Mouse (Mus musculus): ENCODE results near the gene Olfr968. TPM values are rescaled to one million over a fixed set of nuclear protein-coding genes. Genes with fewer than 3 reads are reported as not detected.

The Olfr968 gene
- polyA plus RNA-seq (2014; fragmentation: Nextera tagmentation; extraction: Ambion mirVana), result not detected in 2 replicates

GRCm38 (mm10) chr9:39783153-39783552 lies at the start of gene Olfr968:
TSS of gene Olfr968 (minus strand) at chr9:39783253.
- DNase-seq (ENCODE audit: low spot score), result no peak
- H3K9me3 ChIP-seq (ENCODE audit: control insufficient read depth, low read length), result no peaks in the 10 kb centered on the region
- no peak within 1 kb of the TSS for H3K4me3 ChIP-seq (ENCODE audit: low read depth, low read length)
- no peak within 1 kb of the TSS for H3K4me2 ChIP-seq
- H3K9ac ChIP-seq (ENCODE audit: low read depth, low read length), result no peak within 1 kb of the TSS
- no peak for ATAC-seq (replicated peaks; ENCODE audit: low FRiP score)
- no peaks in the 10 kb centered on the region for H3K36me3 ChIP-seq (ENCODE audit: control insufficient read depth, insufficient read depth, low read length)
- H3K27me3 ChIP-seq (replicated peaks; ENCODE audit: control insufficient read depth, insufficient read depth, low read length), result no peaks in the 10 kb centered on the region
- H3K4me1 ChIP-seq (replicated peaks; ENCODE audit: control insufficient read depth, insufficient read depth, low read length), result no peaks in the 10 kb centered on the region
- WGBS, result 73% methylated on average over 1 of the region's 1 CpGs
- no peak within 1 kb of the TSS for H3K27ac ChIP-seq (ENCODE audit: low read depth, low read length)

- H3K9me3 ChIP-seq (ENCODE audit: control insufficient read depth, low read length), result no peaks in the 10 kb centered on the region
- H3K27ac ChIP-seq (ENCODE audit: low read depth, low read length), result no peak within 1 kb of the TSS
- no peaks in the 10 kb centered on the region for H3K36me3 ChIP-seq (ENCODE audit: control insufficient read depth, insufficient read depth, low read length)
- H3K4me3 ChIP-seq (ENCODE audit: low read depth, low read length), result no peak within 1 kb of the TSS
- H3K4me1 ChIP-seq (replicated peaks; ENCODE audit: control insufficient read depth, insufficient read depth, low read length), result no peaks in the 10 kb centered on the region
- WGBS, result 72% methylated on average over 4 of the region's 4 CpGs
- no peak for DNase-seq (ENCODE audit: low spot score)
- H3K4me2 ChIP-seq, result no peak within 1 kb of the TSS
- no peak for ATAC-seq (replicated peaks; ENCODE audit: low FRiP score)
- H3K9ac ChIP-seq (ENCODE audit: low read depth, low read length), result no peak within 1 kb of the TSS
- H3K27me3 ChIP-seq (replicated peaks; ENCODE audit: control insufficient read depth, insufficient read depth, low read length), result no peaks in the 10 kb centered on the region
These were observed 25.5 kb upstream of the Olfr968 start, which contains the start of gene Olfr970 for GRCm38 (mm10) chr9:39808560-39808959. TSS of gene Olfr970 (plus strand) at chr9:39808860.

GRCm38 (mm10) chr9:39790558-39790957 lies 7.5 kb upstream of the Olfr968 start, which contains the start of gene Olfr969:
TSS of gene Olfr969 (plus strand) at chr9:39790945.
- H3K4me1 ChIP-seq (replicated peaks; ENCODE audit: control insufficient read depth, insufficient read depth, low read length), result no peaks in the 10 kb centered on the region
- WGBS, result 65% methylated on average over 2 of the region's 2 CpGs
- ATAC-seq (replicated peaks; ENCODE audit: low FRiP score) (no peak), DNase-seq (ENCODE audit: low spot score) (no peak)
- no peaks in the 10 kb centered on the region for H3K27me3 ChIP-seq (replicated peaks; ENCODE audit: control insufficient read depth, insufficient read depth, low read length)
- no peak within 1 kb of the TSS for H3K4me3 ChIP-seq (ENCODE audit: low read depth, low read length)
- H3K4me2 ChIP-seq, result no peak within 1 kb of the TSS
- no peaks in the 10 kb centered on the region for H3K9me3 ChIP-seq (ENCODE audit: control insufficient read depth, low read length)
- no peak within 1 kb of the TSS for H3K27ac ChIP-seq (ENCODE audit: low read depth, low read length)
- H3K9ac ChIP-seq (ENCODE audit: low read depth, low read length), result no peak within 1 kb of the TSS
- H3K36me3 ChIP-seq (ENCODE audit: control insufficient read depth, insufficient read depth, low read length), result no peaks in the 10 kb centered on the region

- no peak for DNase-seq (ENCODE audit: low spot score)
- no peaks in the 10 kb centered on the region for H3K27me3 ChIP-seq (replicated peaks; ENCODE audit: control insufficient read depth, insufficient read depth, low read length)
- WGBS, result 85% methylated on average over 1 of the region's 1 CpGs
- H3K27ac ChIP-seq (ENCODE audit: low read depth, low read length), result no peak overlapping the region
- ATAC-seq (replicated peaks; ENCODE audit: low FRiP score), result no peak
- no peaks in the 10 kb centered on the region for H3K9me3 ChIP-seq (ENCODE audit: control insufficient read depth, low read length)
- H3K9ac ChIP-seq (ENCODE audit: low read depth, low read length), result no peak overlapping the region
- H3K4me2 ChIP-seq, result no peak overlapping the region
- no peaks in the 10 kb centered on the region for H3K4me1 ChIP-seq (replicated peaks; ENCODE audit: control insufficient read depth, insufficient read depth, low read length)
- H3K36me3 ChIP-seq (ENCODE audit: control insufficient read depth, insufficient read depth, low read length), result no peaks in the 10 kb centered on the region
- H3K4me3 ChIP-seq (ENCODE audit: low read depth, low read length), result no peak overlapping the region
These were observed 36.6 kb downstream of the Olfr968 start for GRCm38 (mm10) chr9:39746428-39746827.

GRCm38 (mm10) chr9:39745949-39746348 lies 37.1 kb downstream of the Olfr968 start, which contains the start of gene Olfr967:
TSS of gene Olfr967 (plus strand) at chr9:39746249.
- Histone ChIP-seq H3K36me3 (ENCODE audit: control insufficient read depth, insufficient read depth, low read length) (no peaks in the 10 kb centered on the region), H3K9ac (ENCODE audit: low read depth, low read length) (no peak within 1 kb of the TSS), H3K27ac (ENCODE audit: low read depth, low read length) (no peak within 1 kb of the TSS), H3K4me3 (ENCODE audit: low read depth, low read length) (no peak within 1 kb of the TSS), H3K27me3 (replicated peaks; ENCODE audit: control insufficient read depth, insufficient read depth, low read length) (no peaks in the 10 kb centered on the region), H3K4me2 (no peak within 1 kb of the TSS), H3K4me1 (replicated peaks; ENCODE audit: control insufficient read depth, insufficient read depth, low read length) (no peaks in the 10 kb centered on the region), H3K9me3 (ENCODE audit: control insufficient read depth, low read length) (no peaks in the 10 kb centered on the region)
- ATAC-seq (replicated peaks; ENCODE audit: low FRiP score) (no peak), DNase-seq (ENCODE audit: low spot score) (no peak)

- no peak overlapping the region for H3K9ac ChIP-seq (ENCODE audit: low read depth, low read length)
- WGBS, result 91% methylated on average over 1 of the region's 1 CpGs
- H3K4me1 ChIP-seq (replicated peaks; ENCODE audit: control insufficient read depth, insufficient read depth, low read length), result no peaks in the 10 kb centered on the region
- H3K36me3 ChIP-seq (ENCODE audit: control insufficient read depth, insufficient read depth, low read length), result no peaks in the 10 kb centered on the region
- H3K27ac ChIP-seq (ENCODE audit: low read depth, low read length), result no peak overlapping the region
- no peak for ATAC-seq (replicated peaks; ENCODE audit: low FRiP score)
- no peak overlapping the region for H3K4me2 ChIP-seq
- no peaks in the 10 kb centered on the region for H3K9me3 ChIP-seq (ENCODE audit: control insufficient read depth, low read length)
- no peak for DNase-seq (ENCODE audit: low spot score)
- no peak overlapping the region for H3K4me3 ChIP-seq (ENCODE audit: low read depth, low read length)
- no peaks in the 10 kb centered on the region for H3K27me3 ChIP-seq (replicated peaks; ENCODE audit: control insufficient read depth, insufficient read depth, low read length)
These were observed 42.3 kb downstream of the Olfr968 start for GRCm38 (mm10) chr9:39740741-39741140.

GRCm38 (mm10) chr9:39730678-39731077 lies 52.4 kb downstream of the Olfr968 start, which contains the start of gene Olfr150:
TSS of gene Olfr150 (plus strand) at chr9:39730978.
- Histone ChIP-seq H3K4me2 (no peak within 1 kb of the TSS), H3K4me1 (replicated peaks; ENCODE audit: control insufficient read depth, insufficient read depth, low read length) (no peaks in the 10 kb centered on the region), H3K9me3 (ENCODE audit: control insufficient read depth, low read length) (no peaks in the 10 kb centered on the region), H3K4me3 (ENCODE audit: low read depth, low read length) (no peak within 1 kb of the TSS), H3K27me3 (replicated peaks; ENCODE audit: control insufficient read depth, insufficient read depth, low read length) (no peaks in the 10 kb centered on the region), H3K36me3 (ENCODE audit: control insufficient read depth, insufficient read depth, low read length) (no peaks in the 10 kb centered on the region), H3K27ac (ENCODE audit: low read depth, low read length) (no peak within 1 kb of the TSS), H3K9ac (ENCODE audit: low read depth, low read length) (no peak within 1 kb of the TSS)
- ATAC-seq (replicated peaks; ENCODE audit: low FRiP score) (no peak), DNase-seq (ENCODE audit: low spot score) (no peak)

Other genes starting within 250 kb of the Olfr968 start
- not detected in 2 replicates for gene Olfr958, start 229.2 kb downstream of the Olfr968 start, polyA plus RNA-seq (2014; fragmentation: Nextera tagmentation; extraction: Ambion mirVana)
- gene Olfr959, start 207.7 kb downstream of the Olfr968 start, polyA plus RNA-seq (2014; fragmentation: Nextera tagmentation; extraction: Ambion mirVana), result not detected in 2 replicates
- 10.6 and 13.7 TPM in 2 replicates for gene AW551984, start 178.8 kb downstream of the Olfr968 start, polyA plus RNA-seq (2014; fragmentation: Nextera tagmentation; extraction: Ambion mirVana)
- gene Olfr148, start 172.6 kb downstream of the Olfr968 start, polyA plus RNA-seq (2014; fragmentation: Nextera tagmentation; extraction: Ambion mirVana), result not detected in 2 replicates
- not detected in 2 replicates for gene Olfr960, start 161.9 kb downstream of the Olfr968 start, polyA plus RNA-seq (2014; fragmentation: Nextera tagmentation; extraction: Ambion mirVana)
- not detected in 2 replicates for gene Olfr961, start 138.2 kb downstream of the Olfr968 start, polyA plus RNA-seq (2014; fragmentation: Nextera tagmentation; extraction: Ambion mirVana)
- gene Olfr963, start 116.0 kb downstream of the Olfr968 start, polyA plus RNA-seq (2014; fragmentation: Nextera tagmentation; extraction: Ambion mirVana), result not detected in 2 replicates
- not detected in 2 replicates for gene Olfr149, start 76.1 kb downstream of the Olfr968 start, polyA plus RNA-seq (2014; fragmentation: Nextera tagmentation; extraction: Ambion mirVana)
- not detected in 2 replicates for gene Olfr965, start 71.9 kb downstream of the Olfr968 start, polyA plus RNA-seq (2014; fragmentation: Nextera tagmentation; extraction: Ambion mirVana)
- not detected in 2 replicates for gene Olfr150, start 52.3 kb downstream of the Olfr968 start, polyA plus RNA-seq (2014; fragmentation: Nextera tagmentation; extraction: Ambion mirVana)
- gene Olfr967, start 37.0 kb downstream of the Olfr968 start, polyA plus RNA-seq (2014; fragmentation: Nextera tagmentation; extraction: Ambion mirVana), result not detected in 2 replicates
- not detected in 2 replicates for gene Olfr969, start 7.7 kb upstream of the Olfr968 start, polyA plus RNA-seq (2014; fragmentation: Nextera tagmentation; extraction: Ambion mirVana)
- gene Olfr970, start 25.6 kb upstream of the Olfr968 start, polyA plus RNA-seq (2014; fragmentation: Nextera tagmentation; extraction: Ambion mirVana), result not detected in 2 replicates
- gene Olfr971, start 53.6 kb upstream of the Olfr968 start, polyA plus RNA-seq (2014; fragmentation: Nextera tagmentation; extraction: Ambion mirVana), result not detected in 2 replicates
- not detected in 2 replicates for gene Olfr972, start 83.2 kb upstream of the Olfr968 start, polyA plus RNA-seq (2014; fragmentation: Nextera tagmentation; extraction: Ambion mirVana)
- gene Olfr229, start 124.1 kb upstream of the Olfr968 start, polyA plus RNA-seq (2014; fragmentation: Nextera tagmentation; extraction: Ambion mirVana), result not detected in 2 replicates
- not detected in 2 replicates for gene Olfr974, start 154.2 kb upstream of the Olfr968 start, polyA plus RNA-seq (2014; fragmentation: Nextera tagmentation; extraction: Ambion mirVana)
- gene Olfr975, start 168.8 kb upstream of the Olfr968 start, polyA plus RNA-seq (2014; fragmentation: Nextera tagmentation; extraction: Ambion mirVana), result not detected in 2 replicates
- gene Olfr976, start 177.9 kb upstream of the Olfr968 start, polyA plus RNA-seq (2014; fragmentation: Nextera tagmentation; extraction: Ambion mirVana), result not detected in 2 replicates
- not detected in 2 replicates for gene Olfr978, start 208.9 kb upstream of the Olfr968 start, polyA plus RNA-seq (2014; fragmentation: Nextera tagmentation; extraction: Ambion mirVana)
- gene Olfr979, start 220.2 kb upstream of the Olfr968 start, polyA plus RNA-seq (2014; fragmentation: Nextera tagmentation; extraction: Ambion mirVana), result not detected in 2 replicates
- gene Olfr980, start 226.3 kb upstream of the Olfr968 start, polyA plus RNA-seq (2014; fragmentation: Nextera tagmentation; extraction: Ambion mirVana), result not detected in 2 replicates
- not detected in 2 replicates for gene Olfr981, start 238.2 kb upstream of the Olfr968 start, polyA plus RNA-seq (2014; fragmentation: Nextera tagmentation; extraction: Ambion mirVana)